Mouse (Mus musculus) thymus, adult 2 months (tissue): ENCODE results near the gene 1700092M07Rik. TPM values are rescaled to one million over a fixed set of nuclear protein-coding genes. Genes with fewer than 3 reads are reported as not detected.

ENCODE experiments used
- DNase-seq: peaks from one replicate; pipeline ENCODE4 v3.0.0; 2021
- H3K27ac ChIP-seq: fragments of 200-500 bp; 2 replicates; pipeline ENCODE4 v1.5.1; 2012; ENCODE audit warnings: low read length, control low read depth; ENCODE audit not compliant: control insufficient read depth, insufficient read depth
- H3K27me3 ChIP-seq: fragments of 200-500 bp; 2 replicates; pipeline ENCODE4 v1.6.1; 2012; ENCODE audit warnings: mild to moderate bottlenecking, low read length, moderate library complexity, mixed read lengths; ENCODE audit not compliant: control insufficient read depth, insufficient read depth
- H3K36me3 ChIP-seq: fragments of 200-500 bp; 2 replicates; pipeline ENCODE4 v1.6.1; 2012; ENCODE audit warnings: mild to moderate bottlenecking, low read length, moderate library complexity; ENCODE audit not compliant: control insufficient read depth, insufficient read depth
- H3K4me1 ChIP-seq: fragments of 200-500 bp; replicated peaks from 2 replicates; pipeline ENCODE4 v1.6.1; 2012; ENCODE audit warnings: low read length; ENCODE audit not compliant: control insufficient read depth, insufficient read depth
- H3K4me3 ChIP-seq: fragments of 200-500 bp; 2 replicates; pipeline ENCODE4 v1.5.1; 2012; ENCODE audit warnings: mild to moderate bottlenecking, low read length, control low read depth, moderate library complexity; ENCODE audit not compliant: control insufficient read depth, insufficient read depth
- CTCF ChIP-seq: fragments of 200-500 bp; IDR thresholded peaks from 2 replicates; pipeline ENCODE4 v1.5.1; 2012; ENCODE audit warnings: mild to moderate bottlenecking, control low read depth, low read length, moderate library complexity, borderline replicate concordance; ENCODE audit not compliant: control insufficient read depth, poor library complexity, insufficient read depth; ENCODE audit errors: extremely low read depth
- POLR2A ChIP-seq: fragments of 200-500 bp; IDR thresholded peaks from 2 replicates; pipeline ENCODE4 v1.6.1; 2012; ENCODE audit warnings: mild to moderate bottlenecking, low read length, control low read depth, moderate library complexity; ENCODE audit not compliant: control insufficient read depth, poor library complexity, insufficient read depth; ENCODE audit errors: extremely low read depth
- WGBS: fragments of 180-500 bp; shearing (Covaris S2); methylation state at CpG from one replicate; pipeline ENCODE4 v1.1.7; 2018; 5-methylcytosine and 5-hydroxymethylcytosine counted together
- polyA plus RNA-seq: library from polyadenylated mRNA; depleted of rRNA; stranded (reverse); fragments of >200 nt; gene quantifications from 2 replicates; pipeline ENCODE4 v1.2.3, GENCODE M21; 2012

Gene 1700092M07Rik
- polyA plus RNA-seq, 1 experiment = not detected

DNA sequence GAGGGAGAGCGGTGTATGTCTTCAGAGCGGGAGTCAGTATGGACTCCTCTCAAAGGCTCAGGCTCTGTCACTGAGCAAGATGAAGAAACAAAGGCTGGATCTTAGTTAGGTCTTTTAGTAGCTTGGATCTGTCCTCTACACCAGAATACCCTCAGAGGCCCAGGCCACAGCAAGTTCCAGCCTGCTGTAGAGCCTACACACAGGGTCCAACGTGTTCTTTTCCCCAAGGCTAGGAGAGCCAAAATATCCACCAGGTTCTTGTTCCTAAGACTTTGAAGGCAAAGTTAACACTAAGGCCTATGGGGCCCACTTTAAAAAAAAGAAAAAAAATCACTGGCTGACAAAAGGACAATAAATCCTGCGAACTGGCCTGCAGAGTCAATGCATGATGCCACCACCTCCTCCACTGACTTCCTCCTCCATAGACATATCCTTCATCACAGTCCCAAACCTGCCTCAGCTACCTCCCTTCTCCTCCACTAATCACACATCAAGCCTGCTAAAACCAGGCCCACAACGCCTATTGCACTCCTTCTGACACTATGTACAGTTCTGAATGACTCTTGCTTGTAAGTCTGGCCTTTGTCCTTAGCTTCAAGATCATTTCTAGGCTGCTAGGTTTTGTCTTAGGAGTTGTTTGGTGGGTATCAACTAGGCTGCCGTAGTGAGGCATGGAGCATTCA, 35.4 kb upstream of the 1700092M07Rik start:
- H3K4me3 ChIP-seq = no peak overlapping the region
- no peak overlapping the region for H3K27ac ChIP-seq
- 97% methylated on average over 6 of the region's 6 CpGs for WGBS
- no peak for TF ChIP-seq POLR2A
- no peak for TF ChIP-seq CTCF
- H3K4me1 ChIP-seq = 0 out of 2 replicates have a peak, but pooled peaks cover 1% of the 10 kb centered on the region
- DNase-seq = no peak
- H3K36me3 ChIP-seq = peaks cover 29% of the 10 kb centered on the region
- H3K27me3 ChIP-seq = no peaks in the 10 kb centered on the region

DNA sequence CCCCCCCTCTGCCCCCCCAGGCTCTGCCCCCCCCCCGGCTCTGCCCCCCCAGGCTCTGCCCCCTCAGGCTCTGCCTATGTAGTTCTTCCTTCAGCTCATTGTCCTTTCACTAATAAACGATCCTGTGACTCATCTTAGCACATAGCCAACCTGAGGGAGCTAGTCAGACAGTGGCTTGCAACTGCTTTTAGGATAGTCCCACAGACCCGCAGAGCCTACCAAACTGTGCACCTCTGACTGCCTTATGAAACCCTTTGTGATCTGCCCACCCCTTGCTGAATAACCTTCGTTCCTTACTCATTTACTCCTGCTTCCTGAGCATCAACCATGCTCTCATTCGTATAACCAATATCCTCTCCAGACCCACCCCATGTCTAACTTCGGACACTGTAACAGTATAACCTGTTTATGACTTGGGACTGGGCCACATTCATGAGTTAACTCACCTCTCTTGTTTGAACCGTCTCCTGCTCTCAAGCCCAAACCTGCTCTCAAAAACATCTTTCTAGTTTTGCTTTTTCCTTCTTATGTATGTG, 34.3 kb upstream of the 1700092M07Rik start:
- 85% methylated on average over 7 of the region's 7 CpGs for WGBS
- DNase-seq = no peak
- 0 out of 2 replicates have a peak, but pooled peaks cover 2% of the 10 kb centered on the region for H3K4me1 ChIP-seq
- peaks cover 35% of the 10 kb centered on the region for H3K36me3 ChIP-seq
- no peak overlapping the region for H3K27ac ChIP-seq
- no peaks in the 10 kb centered on the region for H3K27me3 ChIP-seq
- TF ChIP-seq POLR2A (no peak), CTCF (no peak)
- H3K4me3 ChIP-seq = no peak overlapping the region

DNA sequence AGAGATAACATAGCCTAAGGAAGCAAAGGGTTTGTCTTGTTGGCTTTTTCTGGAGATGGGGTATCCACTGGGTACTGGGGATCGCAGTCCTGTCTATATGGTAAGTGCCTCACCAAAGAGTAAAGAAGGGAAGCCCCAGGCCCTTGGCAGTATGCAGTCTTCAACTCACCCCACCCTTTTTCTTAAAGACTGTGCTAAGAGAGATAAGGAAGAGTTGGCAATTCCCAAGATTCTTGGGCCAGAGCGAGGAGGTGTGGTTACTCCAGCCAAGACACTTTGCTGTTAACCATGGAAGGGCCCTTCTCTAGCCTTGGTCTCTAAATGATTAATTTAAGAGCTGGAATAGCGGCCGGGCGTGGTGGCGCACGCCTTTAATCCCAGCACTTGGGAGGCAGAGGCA, 33.6 kb upstream of the 1700092M07Rik start:
- no peak overlapping the region for H3K27ac ChIP-seq
- no peak overlapping the region for H3K4me3 ChIP-seq
- peaks cover 35% of the 10 kb centered on the region for H3K36me3 ChIP-seq
- H3K4me1 ChIP-seq = peaks cover 6% of the 10 kb centered on the region
- 98% methylated on average over 7 of the region's 7 CpGs for WGBS
- no peaks in the 10 kb centered on the region for H3K27me3 ChIP-seq
- DNase-seq = no peak
- TF ChIP-seq CTCF (no peak), POLR2A (no peak)

DNA sequence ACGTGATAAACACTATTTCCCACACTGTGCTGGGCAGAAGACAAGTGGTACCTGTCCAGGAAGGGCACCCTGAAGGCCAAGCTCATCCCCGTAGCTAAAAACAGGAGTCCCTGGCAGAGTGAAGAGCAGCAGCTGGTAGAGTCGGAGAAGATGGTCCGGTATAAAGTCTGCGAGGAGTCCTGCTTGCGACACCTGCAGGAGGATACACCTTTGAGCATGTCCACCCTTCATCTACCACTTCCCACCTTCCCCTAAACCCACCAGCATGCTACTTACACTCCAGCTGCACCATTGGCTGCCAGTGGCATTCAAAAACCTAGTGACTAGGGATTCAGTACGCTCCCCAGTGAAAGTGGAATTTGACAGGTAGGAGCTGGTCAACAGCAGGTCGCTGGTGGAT, 31.6 kb upstream of the 1700092M07Rik start:
- H3K4me3 ChIP-seq = no peak overlapping the region
- DNase-seq = no peak
- H3K27me3 ChIP-seq = no peaks in the 10 kb centered on the region
- peaks cover 12% of the 10 kb centered on the region for H3K4me1 ChIP-seq
- 95% methylated on average over 8 of the region's 8 CpGs for WGBS
- H3K27ac ChIP-seq = no peak overlapping the region
- TF ChIP-seq POLR2A (no peak), CTCF (no peak)
- H3K36me3 ChIP-seq = peaks cover 35% of the 10 kb centered on the region

DNA sequence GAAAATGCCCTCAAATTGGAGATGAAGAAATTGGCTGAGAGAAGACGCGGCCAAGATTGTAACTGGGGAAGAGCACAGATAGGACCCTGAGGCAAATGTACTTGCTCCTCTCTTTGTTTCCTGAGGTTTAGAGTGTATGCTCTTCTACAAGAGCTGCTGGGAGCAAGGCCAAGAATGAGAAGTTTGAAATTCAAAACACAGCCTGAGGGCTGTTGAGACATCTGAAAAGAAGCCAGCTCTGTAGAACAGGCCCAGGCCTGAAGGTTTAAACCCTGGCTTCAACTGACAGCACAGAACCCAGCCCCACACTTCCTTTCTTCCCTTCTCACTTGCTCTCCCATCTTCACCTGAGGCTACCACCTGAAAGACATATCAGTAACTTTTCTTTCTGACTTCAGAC, 30.5 kb upstream of the 1700092M07Rik start:
- H3K27ac ChIP-seq = no peak overlapping the region
- H3K27me3 ChIP-seq = no peaks in the 10 kb centered on the region
- H3K4me3 ChIP-seq = no peak overlapping the region
- 97% methylated on average over 2 of the region's 2 CpGs for WGBS
- H3K4me1 ChIP-seq = peaks cover 13% of the 10 kb centered on the region
- peaks cover 35% of the 10 kb centered on the region for H3K36me3 ChIP-seq
- no peak for TF ChIP-seq POLR2A
- no peak for TF ChIP-seq CTCF
- DNase-seq = no peak

DNA sequence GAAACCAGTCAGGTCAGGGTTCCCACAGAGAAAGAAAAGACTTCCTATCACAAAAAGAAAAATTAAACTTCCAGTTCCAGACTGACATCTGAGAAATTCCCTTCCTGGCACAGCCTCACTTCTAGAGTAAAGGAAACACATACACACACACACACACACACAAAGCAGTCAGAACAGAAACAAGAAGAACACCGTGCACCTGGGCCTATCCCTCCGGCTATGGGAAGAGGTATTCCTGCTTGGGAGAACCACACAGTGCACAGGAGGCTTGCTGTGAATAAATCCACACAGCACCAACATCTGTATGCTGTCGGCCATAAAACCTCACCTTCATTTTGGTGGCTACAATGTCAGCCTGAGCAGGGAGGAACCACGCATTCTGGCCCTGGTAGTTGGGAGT, 29.0 kb upstream of the 1700092M07Rik start:
- Histone ChIP-seq H3K36me3 (peaks cover 35% of the 10 kb centered on the region), H3K4me3 (peak overlapping the region; percentile 25), H3K27ac (peak overlapping the region; percentile 98), H3K4me1 (peaks cover 13% of the 10 kb centered on the region), H3K27me3 (no peaks in the 10 kb centered on the region)
- TF ChIP-seq CTCF (no peak), POLR2A (no peak)
- 13% methylated on average over 4 of the region's 4 CpGs for WGBS
- no peak for DNase-seq
